Mouse (Mus musculus) G1E (cell line): ENCODE data around the gene Clasp2.

Source experiments
- CTCF ChIP-seq: IDR thresholded peaks from 2 replicates; pipeline ENCODE4 v1.5.1; 2012; ENCODE audit warnings: low read depth, low read length, inconsistent platforms, mixed read lengths
- GATA1 ChIP-seq: IDR thresholded peaks from 2 replicates; pipeline ENCODE4 v1.6.1; 2012; ENCODE audit warnings: borderline replicate concordance, low read length, inconsistent platforms, mixed read lengths
- POLR2AphosphoS5 ChIP-seq: IDR thresholded peaks from 2 replicates; pipeline ENCODE4 v1.6.1; 2012; ENCODE audit warnings: low read depth, low read length, inconsistent platforms; ENCODE audit not compliant: insufficient replicate concordance
- TAL1 ChIP-seq: conservative IDR thresholded peaks from 2 replicates; pipeline ENCODE4 v1.6.1; 2012; ENCODE audit warnings: low read depth, low read length, inconsistent platforms, mixed read lengths

GRCm38 (mm10) chr9:113837001-113837400 lies 95.7 kb downstream of the Clasp2 start:
- no peak for TF ChIP-seq CTCF
- TF ChIP-seq GATA1 = no peak
- TF ChIP-seq TAL1 = no peak
- TF ChIP-seq POLR2AphosphoS5 = no peak
